Mouse (Mus musculus): ENCODE data around the gene Supt6. TPM values are rescaled to one million over a fixed set of nuclear protein-coding genes. Genes with fewer than 3 reads are reported as not detected.

Supt6 gene
- polyA plus RNA-seq, 1 experiment from 2014 or later: 21.0 TPM

- peaks cover 41% of the 10 kb centered on the region for H3K36me3 ChIP-seq
- H3K4me1 ChIP-seq (replicated peaks): peaks cover 27% of the 10 kb centered on the region
- no peaks in the 10 kb centered on the region for H3K27me3 ChIP-seq (replicated peaks)
- H3K9me3 ChIP-seq: no peaks in the 10 kb centered on the region
- no peak overlapping the region for H3K9ac ChIP-seq
- 85% methylated on average over 14 of the region's 14 CpGs for WGBS
- ATAC-seq: no peak
- H3K4me2 ChIP-seq (replicated peaks): no peak overlapping the region
- no peak overlapping the region for H3K4me3 ChIP-seq (replicated peaks)
- H3K27ac ChIP-seq: 0 out of 2 replicates have a peak overlapping the region, but pooled peaks have one; percentile 22
Measured at GRCm38 (mm10) chr11:78161169-78161568, 84.6 kb downstream of the Supt6 start.

DNA sequence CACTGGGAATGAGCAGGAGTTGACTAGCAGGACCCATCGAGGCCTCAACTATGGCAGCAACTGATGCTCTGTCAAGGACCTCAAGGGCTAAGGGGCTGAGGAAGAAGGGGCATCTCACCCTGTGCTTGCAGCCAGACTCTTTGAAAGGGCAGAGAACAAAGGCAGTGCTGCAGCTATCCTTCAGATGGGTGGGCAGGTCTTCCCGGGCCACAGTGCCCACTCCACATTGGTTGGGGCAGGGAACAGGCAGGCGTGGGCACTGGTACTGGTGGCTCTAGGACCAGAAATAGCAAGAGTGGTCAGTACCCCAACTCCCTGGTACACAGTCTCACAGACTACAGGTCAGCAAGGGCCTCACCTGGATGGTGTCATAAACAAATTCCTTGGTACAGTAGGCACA lies 85.1 kb downstream of the Supt6 start:
- Histone ChIP-seq H3K36me3 (peaks cover 41% of the 10 kb centered on the region), H3K27ac (no peak overlapping the region), H3K9me3 (no peaks in the 10 kb centered on the region), H3K4me3 (replicated peaks) (no peak overlapping the region), H3K9ac (no peak overlapping the region), H3K4me2 (replicated peaks) (no peak overlapping the region), H3K27me3 (replicated peaks) (no peaks in the 10 kb centered on the region), H3K4me1 (replicated peaks) (peaks cover 22% of the 10 kb centered on the region)
- no peak for ATAC-seq
- WGBS: 91% methylated on average over 3 of the region's 3 CpGs

DNA sequence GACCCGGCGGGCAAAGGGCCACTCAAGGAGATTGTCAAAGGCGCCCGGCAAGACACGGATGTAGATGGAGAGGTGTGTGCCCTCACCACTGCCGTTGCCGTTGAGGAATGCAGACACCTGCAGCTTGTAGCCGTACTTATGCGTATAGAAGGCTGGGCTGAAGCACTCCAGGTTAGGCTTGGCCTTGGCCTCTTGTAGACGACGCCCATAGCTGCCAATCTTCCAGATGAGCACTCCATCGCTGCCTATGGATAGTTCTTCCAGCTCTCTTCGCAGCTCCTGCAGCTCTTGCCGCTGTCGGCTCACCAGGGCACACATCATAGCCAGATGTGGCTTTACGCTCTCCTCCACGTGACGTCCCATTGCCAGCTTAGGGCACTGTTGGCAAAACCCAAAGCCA lies 85.6 kb downstream of the Supt6 start:
- Histone ChIP-seq H3K27ac (no peak overlapping the region), H3K4me2 (replicated peaks) (no peak overlapping the region), H3K4me1 (replicated peaks) (peaks cover 21% of the 10 kb centered on the region), H3K27me3 (replicated peaks) (no peaks in the 10 kb centered on the region), H3K9ac (no peak overlapping the region), H3K9me3 (no peaks in the 10 kb centered on the region), H3K36me3 (peaks cover 41% of the 10 kb centered on the region), H3K4me3 (replicated peaks) (no peak overlapping the region)
- ATAC-seq: no peak
- WGBS: 82% methylated on average over 18 of the region's 18 CpGs

DNA sequence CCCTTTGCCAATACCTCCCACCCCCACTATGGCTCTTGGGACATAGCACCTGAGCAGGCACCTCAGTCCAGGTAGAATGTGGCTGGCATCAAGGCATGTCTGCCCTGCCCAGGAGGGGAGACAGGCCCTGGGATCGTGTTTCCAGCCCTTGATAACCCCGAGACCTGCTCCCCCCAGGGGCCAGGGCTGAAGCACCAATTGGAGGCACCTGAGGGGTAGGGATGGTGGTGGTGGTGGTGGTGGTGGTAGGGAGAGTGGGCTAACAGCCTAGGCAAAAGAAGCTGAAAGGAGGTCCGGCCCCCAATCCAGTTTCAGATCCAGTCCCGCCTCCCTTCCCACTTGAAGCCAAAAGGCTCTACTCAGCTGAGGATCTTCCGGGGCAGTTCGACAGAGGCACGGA lies 86.2 kb downstream of the Supt6 start:
- no peak overlapping the region for H3K4me3 ChIP-seq (replicated peaks)
- no peak overlapping the region for H3K27ac ChIP-seq
- no peaks in the 10 kb centered on the region for H3K27me3 ChIP-seq (replicated peaks)
- peaks cover 45% of the 10 kb centered on the region for H3K36me3 ChIP-seq
- WGBS: 74% methylated on average over 7 of the region's 7 CpGs
- no peak overlapping the region for H3K4me2 ChIP-seq (replicated peaks)
- ATAC-seq: no peak
- no peak overlapping the region for H3K9ac ChIP-seq
- no peaks in the 10 kb centered on the region for H3K9me3 ChIP-seq
- H3K4me1 ChIP-seq (replicated peaks): peaks cover 21% of the 10 kb centered on the region

DNA sequence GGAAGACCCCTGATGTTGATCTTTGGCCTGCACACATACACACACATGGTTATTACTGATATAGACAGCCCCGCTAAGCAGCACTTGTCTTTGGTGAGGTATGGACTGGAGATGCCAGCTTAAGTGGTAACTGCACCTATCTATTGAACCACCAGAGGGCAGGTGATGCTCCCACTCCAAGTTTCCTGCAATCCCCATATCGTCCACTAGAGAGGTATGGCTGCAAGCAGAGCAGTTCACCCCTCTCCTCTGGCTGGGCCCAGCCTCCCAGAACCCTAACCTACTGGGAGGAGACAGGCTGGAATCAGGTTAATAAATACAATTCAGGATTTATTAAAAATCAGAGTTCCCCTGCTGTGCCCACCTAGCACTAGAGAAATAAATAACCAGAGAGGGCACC lies 86.7 kb downstream of the Supt6 start:
- Histone ChIP-seq H3K27me3 (replicated peaks) (no peaks in the 10 kb centered on the region), H3K9me3 (no peaks in the 10 kb centered on the region), H3K27ac (no peak overlapping the region), H3K9ac (no peak overlapping the region), H3K4me2 (replicated peaks) (no peak overlapping the region), H3K36me3 (peaks cover 47% of the 10 kb centered on the region), H3K4me3 (replicated peaks) (no peak overlapping the region), H3K4me1 (replicated peaks) (peaks cover 21% of the 10 kb centered on the region)
- WGBS: 21% methylated on average over 2 of the region's 2 CpGs
- ATAC-seq: peak; percentile 45

Other genes starting within 250 kb of the Supt6 start
- gene Dhrs13, start 213.7 kb downstream of the Supt6 start, polyA plus RNA-seq (2015; fragmentation: Nextera tagmentation; extraction: Ambion mirVana): 18.0 and 18.3 TPM in 2 replicates
- gene Flot2, start 208.1 kb downstream of the Supt6 start, polyA plus RNA-seq (2015; fragmentation: Nextera tagmentation; extraction: Ambion mirVana): 44.0 and 44.2 TPM in 2 replicates
- 30.8 and 31.6 TPM in 2 replicates for gene Eral1, start 165.6 kb downstream of the Supt6 start, polyA plus RNA-seq (2015; fragmentation: Nextera tagmentation; extraction: Ambion mirVana)
- gene Fam222b, start 151.3 kb downstream of the Supt6 start, polyA plus RNA-seq (2015; fragmentation: Nextera tagmentation; extraction: Ambion mirVana): 13.1 and 13.3 TPM in 2 replicates
- 74.7 and 77.2 TPM in 2 replicates for gene Traf4, start 80.4 kb downstream of the Supt6 start, polyA plus RNA-seq (2015; fragmentation: Nextera tagmentation; extraction: Ambion mirVana)
- gene Nek8, start 69.3 kb downstream of the Supt6 start, polyA plus RNA-seq (2015; fragmentation: Nextera tagmentation; extraction: Ambion mirVana): 14.4 and 17.1 TPM in 2 replicates
- gene Tlcd1, start 69.3 kb downstream of the Supt6 start, polyA plus RNA-seq (2015; fragmentation: Nextera tagmentation; extraction: Ambion mirVana): 39.1 and 39.8 TPM in 2 replicates
- gene Rpl23a, start 62.4 kb downstream of the Supt6 start, polyA plus RNA-seq (2015; fragmentation: Nextera tagmentation; extraction: Ambion mirVana): 1,310 and 1,463 TPM in 2 replicates
- gene Rab34, start 57.6 kb downstream of the Supt6 start, polyA plus RNA-seq (2015; fragmentation: Nextera tagmentation; extraction: Ambion mirVana): 87.9 and 91.4 TPM in 2 replicates
- 2.6 and 3.1 TPM in 2 replicates for gene Proca1, start 52.6 kb downstream of the Supt6 start, polyA plus RNA-seq (2015; fragmentation: Nextera tagmentation; extraction: Ambion mirVana)
- gene Sdf2, start 241 bp downstream of the Supt6 start, polyA plus RNA-seq (2015; fragmentation: Nextera tagmentation; extraction: Ambion mirVana): 70.2 and 79.0 TPM in 2 replicates
- gene 2610507B11Rik, start 15.8 kb upstream of the Supt6 start, polyA plus RNA-seq (2015; fragmentation: Nextera tagmentation; extraction: Ambion mirVana): 68.6 and 71.1 TPM in 2 replicates
- gene BC030499, start 44.9 kb upstream of the Supt6 start, polyA plus RNA-seq (2015; fragmentation: Nextera tagmentation; extraction: Ambion mirVana): 0.16 and 0.33 TPM in 2 replicates
- gene Spag5, start 55.5 kb upstream of the Supt6 start, polyA plus RNA-seq (2015; fragmentation: Nextera tagmentation; extraction: Ambion mirVana): 26.8 and 28.3 TPM in 2 replicates
- 23.1 and 29.0 TPM in 2 replicates for gene Aldoc, start 77.0 kb upstream of the Supt6 start, polyA plus RNA-seq (2015; fragmentation: Nextera tagmentation; extraction: Ambion mirVana)
- gene Pigs, start 82.4 kb upstream of the Supt6 start, polyA plus RNA-seq (2015; fragmentation: Nextera tagmentation; extraction: Ambion mirVana): 78.6 and 85.0 TPM in 2 replicates
- 33.5 and 34.6 TPM in 2 replicates for gene Unc119, start 97.5 kb upstream of the Supt6 start, polyA plus RNA-seq (2015; fragmentation: Nextera tagmentation; extraction: Ambion mirVana)
- not detected in 2 replicates for gene Foxn1, start 140.6 kb upstream of the Supt6 start, polyA plus RNA-seq (2015; fragmentation: Nextera tagmentation; extraction: Ambion mirVana)
- gene Slc13a2, start 176.2 kb upstream of the Supt6 start, polyA plus RNA-seq (2015; fragmentation: Nextera tagmentation; extraction: Ambion mirVana): 1.3 and 2.5 TPM in 2 replicates
- 12.2 and 13.3 TPM in 2 replicates for gene Slc46a1, start 219.7 kb upstream of the Supt6 start, polyA plus RNA-seq (2015; fragmentation: Nextera tagmentation; extraction: Ambion mirVana)